Mouse (Mus musculus) megakaryocyte, embryonic 14.5 days (primary cell): ENCODE results near the gene Eya4.

Experiments
- FLI1 ChIP-seq: IDR thresholded peaks from 2 replicates; pipeline ENCODE4 v1.6.1; 2012; ENCODE audit warnings: low read length, inconsistent platforms, mixed read lengths
- GATA1 ChIP-seq: IDR thresholded peaks from 3 replicates; pipeline ENCODE4 v1.6.1; 2012; ENCODE audit warnings: mixed read lengths, low read length, inconsistent platforms, borderline replicate concordance

DNA sequence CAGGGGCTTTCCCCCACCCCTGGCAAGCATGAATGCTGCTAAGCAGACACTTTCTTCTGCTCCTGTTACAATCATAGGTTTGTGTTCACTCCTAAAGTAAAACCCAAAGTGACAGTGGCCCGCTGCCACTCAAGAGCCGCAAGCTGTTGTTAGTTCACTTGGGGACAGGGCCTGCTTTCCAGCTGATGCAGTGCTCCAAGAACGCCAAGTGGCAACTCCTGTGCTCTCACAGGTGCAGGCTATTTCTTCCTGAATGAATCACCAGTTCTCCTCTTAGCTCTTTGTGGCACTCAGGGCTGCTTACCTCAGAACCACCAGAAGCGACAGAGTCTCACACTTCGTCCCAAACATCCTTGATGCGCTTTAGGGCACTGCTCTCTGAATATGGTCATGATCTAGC is 261.3 kb downstream of the Eya4 start:
- TF ChIP-seq GATA1 (no peak), FLI1 (no peak)
